Mouse (Mus musculus) lung, adult 2 months (tissue): ENCODE measurements around the gene Nup43.

Experiments
- CTCF ChIP-seq: fragments of 200-500 bp; IDR thresholded peaks from 2 replicates; pipeline ENCODE4 v1.5.1; 2011; ENCODE audit warnings: mild to moderate bottlenecking, low read length, control low read depth; ENCODE audit not compliant: insufficient read depth
- POLR2A ChIP-seq: fragments of 200-500 bp; IDR thresholded peaks from 2 replicates; pipeline ENCODE4 v1.6.1; 2011; ENCODE audit warnings: low read depth, mild to moderate bottlenecking, control low read depth, low read length, borderline replicate concordance; ENCODE audit errors: extremely low read depth

DNA sequence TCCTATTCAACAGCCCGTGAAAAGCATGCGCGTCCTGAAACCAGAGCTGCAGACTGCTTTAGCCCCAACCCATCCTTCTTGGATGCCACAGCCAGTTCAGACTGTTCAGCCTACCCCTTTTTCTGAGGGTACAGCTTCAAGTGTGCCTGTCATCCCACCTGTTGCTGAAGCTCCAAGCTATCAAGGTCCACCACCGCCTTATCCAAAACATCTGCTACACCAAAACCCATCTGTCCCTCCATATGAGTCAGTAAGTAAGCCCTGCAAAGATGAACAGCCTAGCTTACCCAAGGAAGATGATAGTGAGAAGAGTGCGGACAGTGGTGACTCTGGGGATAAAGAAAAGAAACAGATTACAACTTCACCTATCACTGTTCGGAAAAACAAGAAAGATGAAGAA, 35.3 kb downstream of the Nup43 start:
- no peak for TF ChIP-seq CTCF
- no peak for TF ChIP-seq POLR2A
